Mouse (Mus musculus): ENCODE data around the gene Lrba. TPM values are rescaled to one million over a fixed set of nuclear protein-coding genes. Genes with fewer than 3 reads are reported as not detected.

The Lrba gene
- polyA plus RNA-seq, 1 experiment from 2014 or later, result 4.2 TPM

GRCm38 (mm10) chr3:86641796-86642195, 417.3 kb downstream of the Lrba start:
- H3K9ac ChIP-seq (ENCODE audit: low read length), result no peak overlapping the region
- no peak for ATAC-seq (ENCODE audit: insufficient number of reproducible peaks, insufficient read depth, low FRiP score, low read depth)
- H3K9me3 ChIP-seq (ENCODE audit: control insufficient read depth, low read length), result no peaks in the 10 kb centered on the region
- no peaks in the 10 kb centered on the region for H3K27me3 ChIP-seq (ENCODE audit: control insufficient read depth, insufficient read depth, low read length)
- no peak overlapping the region for H3K27ac ChIP-seq (replicated peaks in 1 of 2; ENCODE audit: control insufficient read depth in 1 of 2, insufficient read depth in 1 of 2, low read depth in 2 of 2, low read length in 2 of 2)
- no peak overlapping the region for H3K4me2 ChIP-seq (ENCODE audit: low read length)
- no peaks in the 10 kb centered on the region for H3K4me1 ChIP-seq (ENCODE audit: control insufficient read depth in 2 of 2, insufficient read depth in 2 of 2, low read length in 2 of 2)
- H3K4me3 ChIP-seq (ENCODE audit: control insufficient read depth in 1 of 2, insufficient read depth in 1 of 2, low read depth in 1 of 2, low read length in 2 of 2), result no peak overlapping the region
- no peaks in the 10 kb centered on the region for H3K36me3 ChIP-seq (ENCODE audit: control insufficient read depth, insufficient read depth, low read length)

GRCm38 (mm10) chr3:86646771-86647170, 422.3 kb downstream of the Lrba start:
- 68% methylated on average over 2 of the region's 2 CpGs for WGBS
- ATAC-seq (ENCODE audit: insufficient number of reproducible peaks, insufficient read depth, low FRiP score, low read depth), result no peak
- no peak overlapping the region for H3K9ac ChIP-seq (ENCODE audit: low read length)
- H3K9me3 ChIP-seq (ENCODE audit: control insufficient read depth, low read length), result no peaks in the 10 kb centered on the region
- H3K27ac ChIP-seq (replicated peaks in 1 of 2; ENCODE audit: control insufficient read depth in 1 of 2, insufficient read depth in 1 of 2, low read depth in 2 of 2, low read length in 2 of 2), result no peak overlapping the region
- no peaks in the 10 kb centered on the region for H3K36me3 ChIP-seq (ENCODE audit: control insufficient read depth, insufficient read depth, low read length)
- no peaks in the 10 kb centered on the region for H3K4me1 ChIP-seq (ENCODE audit: control insufficient read depth in 2 of 2, insufficient read depth in 2 of 2, low read length in 2 of 2)
- no peaks in the 10 kb centered on the region for H3K27me3 ChIP-seq (ENCODE audit: control insufficient read depth, insufficient read depth, low read length)
- no peak overlapping the region for H3K4me2 ChIP-seq (ENCODE audit: low read length)
- H3K4me3 ChIP-seq (ENCODE audit: control insufficient read depth in 1 of 2, insufficient read depth in 1 of 2, low read depth in 1 of 2, low read length in 2 of 2), result no peak overlapping the region

GRCm38 (mm10) chr3:86651006-86651405, 426.5 kb downstream of the Lrba start:
- no peak overlapping the region for H3K9ac ChIP-seq (ENCODE audit: low read length)
- H3K4me1 ChIP-seq (ENCODE audit: control insufficient read depth in 2 of 2, insufficient read depth in 2 of 2, low read length in 2 of 2), result no peaks in the 10 kb centered on the region
- 56% methylated on average over 3 of the region's 3 CpGs for WGBS
- H3K4me2 ChIP-seq (ENCODE audit: low read length), result no peak overlapping the region
- H3K27ac ChIP-seq (replicated peaks in 1 of 2; ENCODE audit: control insufficient read depth in 1 of 2, insufficient read depth in 1 of 2, low read depth in 2 of 2, low read length in 2 of 2), result no peak overlapping the region
- H3K27me3 ChIP-seq (ENCODE audit: control insufficient read depth, insufficient read depth, low read length), result no peaks in the 10 kb centered on the region
- H3K4me3 ChIP-seq (ENCODE audit: control insufficient read depth in 1 of 2, insufficient read depth in 1 of 2, low read depth in 1 of 2, low read length in 2 of 2), result no peak overlapping the region
- no peaks in the 10 kb centered on the region for H3K9me3 ChIP-seq (ENCODE audit: control insufficient read depth, low read length)
- no peak for ATAC-seq (ENCODE audit: insufficient number of reproducible peaks, insufficient read depth, low FRiP score, low read depth)
- no peaks in the 10 kb centered on the region for H3K36me3 ChIP-seq (ENCODE audit: control insufficient read depth, insufficient read depth, low read length)

GRCm38 (mm10) chr3:86659326-86659725, 434.8 kb downstream of the Lrba start:
- no peaks in the 10 kb centered on the region for H3K27me3 ChIP-seq (ENCODE audit: control insufficient read depth, insufficient read depth, low read length)
- H3K4me2 ChIP-seq (ENCODE audit: low read length), result no peak overlapping the region
- no peaks in the 10 kb centered on the region for H3K36me3 ChIP-seq (ENCODE audit: control insufficient read depth, insufficient read depth, low read length)
- H3K27ac ChIP-seq (replicated peaks in 1 of 2; ENCODE audit: control insufficient read depth in 1 of 2, insufficient read depth in 1 of 2, low read depth in 2 of 2, low read length in 2 of 2), result no peak overlapping the region
- ATAC-seq (ENCODE audit: insufficient number of reproducible peaks, insufficient read depth, low FRiP score, low read depth), result no peak
- no peaks in the 10 kb centered on the region for H3K4me1 ChIP-seq (ENCODE audit: control insufficient read depth in 2 of 2, insufficient read depth in 2 of 2, low read length in 2 of 2)
- 88% methylated on average over 5 of the region's 5 CpGs for WGBS
- H3K9ac ChIP-seq (ENCODE audit: low read length), result no peak overlapping the region
- no peaks in the 10 kb centered on the region for H3K9me3 ChIP-seq (ENCODE audit: control insufficient read depth, low read length)
- H3K4me3 ChIP-seq (ENCODE audit: control insufficient read depth in 1 of 2, insufficient read depth in 1 of 2, low read depth in 1 of 2, low read length in 2 of 2), result no peak overlapping the region

GRCm38 (mm10) chr3:86664399-86664798, 439.9 kb downstream of the Lrba start:
- Histone ChIP-seq H3K4me1 (ENCODE audit: control insufficient read depth in 2 of 2, insufficient read depth in 2 of 2, low read length in 2 of 2) (no peaks in the 10 kb centered on the region), H3K9ac (ENCODE audit: low read length) (no peak overlapping the region), H3K9me3 (ENCODE audit: control insufficient read depth, low read length) (no peaks in the 10 kb centered on the region), H3K4me2 (ENCODE audit: low read length) (no peak overlapping the region), H3K27ac (replicated peaks in 1 of 2; ENCODE audit: control insufficient read depth in 1 of 2, insufficient read depth in 1 of 2, low read depth in 2 of 2, low read length in 2 of 2) (no peak overlapping the region), H3K27me3 (ENCODE audit: control insufficient read depth, insufficient read depth, low read length) (no peaks in the 10 kb centered on the region), H3K36me3 (ENCODE audit: control insufficient read depth, insufficient read depth, low read length) (no peaks in the 10 kb centered on the region), H3K4me3 (ENCODE audit: control insufficient read depth in 1 of 2, insufficient read depth in 1 of 2, low read depth in 1 of 2, low read length in 2 of 2) (no peak overlapping the region)
- ATAC-seq (ENCODE audit: insufficient number of reproducible peaks, insufficient read depth, low FRiP score, low read depth), result no peak
- WGBS, result 25% methylated on average over 3 of the region's 3 CpGs

- Histone ChIP-seq H3K27me3 (ENCODE audit: control insufficient read depth, insufficient read depth, low read length) (no peaks in the 10 kb centered on the region), H3K4me1 (ENCODE audit: control insufficient read depth in 2 of 2, insufficient read depth in 2 of 2, low read length in 2 of 2) (no peaks in the 10 kb centered on the region), H3K36me3 (ENCODE audit: control insufficient read depth, insufficient read depth, low read length) (no peaks in the 10 kb centered on the region), H3K9ac (ENCODE audit: low read length) (no peak overlapping the region), H3K4me3 (ENCODE audit: control insufficient read depth in 1 of 2, insufficient read depth in 1 of 2, low read depth in 1 of 2, low read length in 2 of 2) (no peak overlapping the region), H3K9me3 (ENCODE audit: control insufficient read depth, low read length) (no peaks in the 10 kb centered on the region), H3K4me2 (ENCODE audit: low read length) (no peak overlapping the region), H3K27ac (replicated peaks in 1 of 2; ENCODE audit: control insufficient read depth in 1 of 2, insufficient read depth in 1 of 2, low read depth in 2 of 2, low read length in 2 of 2) (no peak overlapping the region)
- ATAC-seq (ENCODE audit: insufficient number of reproducible peaks, insufficient read depth, low FRiP score, low read depth), result no peak
- 74% methylated on average over 8 of the region's 8 CpGs for WGBS
Observed at GRCm38 (mm10) chr3:86668146-86668545, 443.7 kb downstream of the Lrba start.

- no peak overlapping the region for H3K27ac ChIP-seq (replicated peaks in 1 of 2; ENCODE audit: control insufficient read depth in 1 of 2, insufficient read depth in 1 of 2, low read depth in 2 of 2, low read length in 2 of 2)
- no peak overlapping the region for H3K9ac ChIP-seq (ENCODE audit: low read length)
- WGBS, result 65% methylated on average over 2 of the region's 2 CpGs
- no peaks in the 10 kb centered on the region for H3K27me3 ChIP-seq (ENCODE audit: control insufficient read depth, insufficient read depth, low read length)
- H3K36me3 ChIP-seq (ENCODE audit: control insufficient read depth, insufficient read depth, low read length), result no peaks in the 10 kb centered on the region
- H3K4me3 ChIP-seq (ENCODE audit: control insufficient read depth in 1 of 2, insufficient read depth in 1 of 2, low read depth in 1 of 2, low read length in 2 of 2), result no peak overlapping the region
- no peaks in the 10 kb centered on the region for H3K9me3 ChIP-seq (ENCODE audit: control insufficient read depth, low read length)
- no peak for ATAC-seq (ENCODE audit: insufficient number of reproducible peaks, insufficient read depth, low FRiP score, low read depth)
- H3K4me1 ChIP-seq (ENCODE audit: control insufficient read depth in 2 of 2, insufficient read depth in 2 of 2, low read length in 2 of 2), result no peaks in the 10 kb centered on the region
- no peak overlapping the region for H3K4me2 ChIP-seq (ENCODE audit: low read length)
Observed at GRCm38 (mm10) chr3:86677573-86678155, 453.2 kb downstream of the Lrba start.

GRCm38 (mm10) chr3:86687571-86688209, 463.2 kb downstream of the Lrba start:
- Histone ChIP-seq H3K9ac (ENCODE audit: low read length) (no peak overlapping the region), H3K4me2 (ENCODE audit: low read length) (peak overlapping the region; percentile 25; the same call in 1 of the 2 replicates), H3K36me3 (ENCODE audit: control insufficient read depth, insufficient read depth, low read length) (no peaks in the 10 kb centered on the region), H3K4me1 (ENCODE audit: control insufficient read depth in 2 of 2, insufficient read depth in 2 of 2, low read length in 2 of 2) (peaks cover 3 to 15% of the 10 kb centered on the region in 2 experiments), H3K4me3 (ENCODE audit: control insufficient read depth in 1 of 2, insufficient read depth in 1 of 2, low read depth in 1 of 2, low read length in 2 of 2) (no peak overlapping the region), H3K27ac (replicated peaks in 1 of 2; ENCODE audit: control insufficient read depth in 1 of 2, insufficient read depth in 1 of 2, low read depth in 2 of 2, low read length in 2 of 2) (no peak overlapping the region), H3K27me3 (ENCODE audit: control insufficient read depth, insufficient read depth, low read length) (peaks cover 36% of the 10 kb centered on the region), H3K9me3 (ENCODE audit: control insufficient read depth, low read length) (no peaks in the 10 kb centered on the region)
- peak; percentile 73; the same call in 1 of the 2 replicates for ATAC-seq (ENCODE audit: insufficient number of reproducible peaks, insufficient read depth, low FRiP score, low read depth)
- 12% methylated on average over 7 of the region's 7 CpGs for WGBS
